In the genomic region with DNA sequence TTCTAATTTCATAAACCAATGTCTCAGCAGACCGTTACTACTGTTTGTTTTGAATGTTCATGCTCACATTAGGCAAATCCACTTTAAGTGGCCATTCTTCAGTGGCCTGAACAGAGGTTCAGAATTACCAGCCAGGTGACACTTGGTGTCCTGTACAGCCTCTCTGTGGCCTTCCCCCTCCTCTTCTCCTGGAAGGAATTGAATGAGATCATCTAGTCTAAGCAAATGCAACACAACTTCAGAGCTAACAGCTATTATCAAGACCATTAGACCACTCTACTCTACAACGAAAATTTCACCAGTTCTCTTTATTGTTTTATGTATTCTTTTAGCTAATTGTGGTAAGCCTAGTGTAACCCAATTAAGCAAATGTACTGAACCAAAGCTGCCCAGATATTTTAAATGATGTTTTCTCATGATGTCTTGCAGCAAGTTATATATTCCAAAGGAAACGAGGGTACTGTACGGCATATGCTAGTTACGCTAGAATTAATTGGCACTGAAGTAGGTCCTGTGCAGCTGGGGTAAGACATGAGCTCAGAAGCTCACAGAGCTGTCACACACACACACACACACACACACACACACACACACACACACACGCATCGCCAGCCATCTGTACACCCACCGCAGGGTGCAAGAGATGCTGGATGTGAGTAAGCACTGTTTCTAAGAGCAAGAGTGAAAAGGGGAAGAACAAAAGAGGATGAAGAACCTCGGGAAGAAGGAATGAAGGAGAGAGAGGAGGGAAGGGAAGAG, we compare ENCODE assay signal across 15 mouse cellular contexts.
DNase-seq lines count a peak whose midpoint lies in the region; ATAC-seq and TF ChIP-seq lines count a peak whose summit lies in the region.
"Had no signal": no experiment of that assay in that cellular context is flagged by ENCODE, and none has a peak within 500 bp of the region (broad histone marks: within the 10 kb centered on the region; RNA-seq: fewer than 3 reads in every experiment).

No protein-coding gene starts in this region.

- no peaks in the 10 kb centered on the region for H3K9me3 ChIP-seq in hindbrain, embryonic 11.5 days (ENCODE audit: control insufficient read depth, low read length)
- H3K9me3 ChIP-seq in hindbrain, embryonic 10.5 days: no peaks in the 10 kb centered on the region
- no peaks in the 10 kb centered on the region for H3K9me3 ChIP-seq in forebrain, embryonic 13.5 days (replicated peaks)
- H3K9me3 ChIP-seq in midbrain, embryonic 14.5 days (ENCODE audit: control insufficient read depth, low read length): no peaks in the 10 kb centered on the region
- peaks cover 23% of the 10 kb centered on the region for H3K9me3 ChIP-seq in liver, embryonic 12.5 days (replicated peaks)
- H3K9me3 ChIP-seq: embryonic facial prominence, embryonic 13.5 days; lung, embryonic 15.5 days had no signal

- H3K36me3 ChIP-seq in hindbrain, embryonic 11.5 days (ENCODE audit: control insufficient read depth, insufficient read depth, low read length): no peaks in the 10 kb centered on the region
- no peaks in the 10 kb centered on the region for H3K36me3 ChIP-seq in hindbrain, embryonic 10.5 days
- H3K36me3 ChIP-seq in forebrain, embryonic 13.5 days (ENCODE audit: poor library complexity, severe bottlenecking): no peaks in the 10 kb centered on the region
- H3K36me3 ChIP-seq in midbrain, embryonic 14.5 days (ENCODE audit: control insufficient read depth, insufficient read depth, low read length): no peaks in the 10 kb centered on the region
- H3K36me3 ChIP-seq in liver, embryonic 12.5 days: no peaks in the 10 kb centered on the region
- H3K36me3 ChIP-seq: embryonic facial prominence, embryonic 13.5 days; lung, embryonic 15.5 days had no signal

- TF ChIP-seq POLR2A in cerebellum, adult 2 months (IDR thresholded peaks at IDR 0.05; ENCODE audit: borderline replicate concordance, insufficient read depth, low read length): no peak

- peak; percentile 56; the same call in 1 of the 2 replicates for ATAC-seq in hindbrain, embryonic 11.5 days (ENCODE audit: low FRiP score)
- peak; percentile 96 for ATAC-seq in forebrain, embryonic 13.5 days
- peak; percentile 78 for ATAC-seq in midbrain, embryonic 14.5 days (ENCODE audit: low FRiP score, low TSS enrichment)
- no peak for ATAC-seq in liver, embryonic 12.5 days

- H3K4me3 ChIP-seq in hindbrain, embryonic 11.5 days (ENCODE audit: low read depth, low read length): no peak overlapping the region
- H3K4me3 ChIP-seq in hindbrain, embryonic 10.5 days: no peak overlapping the region
- no peak overlapping the region for H3K4me3 ChIP-seq in cerebellum, adult 2 months (replicated peaks; ENCODE audit: insufficient read depth, low read depth, low read length)
- no peak overlapping the region for H3K4me3 ChIP-seq in forebrain, embryonic 13.5 days
- no peak overlapping the region for H3K4me3 ChIP-seq in midbrain, embryonic 14.5 days (replicated peaks; ENCODE audit: low read depth, low read length)
- no peak overlapping the region for H3K4me3 ChIP-seq in liver, embryonic 12.5 days
- H3K4me3 ChIP-seq: embryonic facial prominence, embryonic 13.5 days; lung, embryonic 15.5 days had no signal

- no peak overlapping the region for H3K9ac ChIP-seq in hindbrain, embryonic 11.5 days (ENCODE audit: low read depth, low read length)
- no peak overlapping the region for H3K9ac ChIP-seq in forebrain, embryonic 13.5 days
- H3K9ac ChIP-seq in midbrain, embryonic 14.5 days (replicated peaks; ENCODE audit: low read length): no peak overlapping the region
- no peak overlapping the region for H3K9ac ChIP-seq in liver, embryonic 12.5 days
- H3K9ac ChIP-seq: embryonic facial prominence, embryonic 13.5 days; lung, embryonic 15.5 days had no signal

- H3K4me2 ChIP-seq in hindbrain, embryonic 11.5 days (replicated peaks; ENCODE audit: low read depth, low read length): no peak overlapping the region
- no peak overlapping the region for H3K4me2 ChIP-seq in forebrain, embryonic 13.5 days
- no peak overlapping the region for H3K4me2 ChIP-seq in midbrain, embryonic 14.5 days (ENCODE audit: low read length)
- H3K4me2 ChIP-seq in liver, embryonic 12.5 days: no peak overlapping the region
- H3K4me2 ChIP-seq: embryonic facial prominence, embryonic 13.5 days; lung, embryonic 15.5 days had no signal

- no peaks in the 10 kb centered on the region for H3K27me3 ChIP-seq in hindbrain, embryonic 11.5 days (ENCODE audit: control insufficient read depth, insufficient read depth, low read length)
- no peaks in the 10 kb centered on the region for H3K27me3 ChIP-seq in hindbrain, embryonic 10.5 days (ENCODE audit: insufficient read depth, poor library complexity, severe bottlenecking)
- no peaks in the 10 kb centered on the region for H3K27me3 ChIP-seq in cerebellum, adult 2 months (ENCODE audit: control insufficient read depth, insufficient read depth, low read length)
- no peaks in the 10 kb centered on the region for H3K27me3 ChIP-seq in forebrain, embryonic 13.5 days
- no peaks in the 10 kb centered on the region for H3K27me3 ChIP-seq in midbrain, embryonic 14.5 days (ENCODE audit: control insufficient read depth, insufficient read depth, low read length)
- no peaks in the 10 kb centered on the region for H3K27me3 ChIP-seq in liver, embryonic 12.5 days (replicated peaks)
- H3K27me3 ChIP-seq: embryonic facial prominence, embryonic 13.5 days; lung, embryonic 15.5 days had no signal

- no peaks in the 10 kb centered on the region for H3K4me1 ChIP-seq in hindbrain, embryonic 11.5 days (replicated peaks; ENCODE audit: control insufficient read depth, insufficient read depth, low read length)
- 0 out of 2 replicates have a peak, but pooled peaks cover 4% of the 10 kb centered on the region for H3K4me1 ChIP-seq in hindbrain, embryonic 10.5 days (replicated peaks)
- peaks cover 11% of the 10 kb centered on the region; the same call in 1 of the 2 replicates for H3K4me1 ChIP-seq in cerebellum, adult 2 months (ENCODE audit: control insufficient read depth, insufficient read depth, low read length)
- H3K4me1 ChIP-seq in forebrain, embryonic 13.5 days: peaks cover 28% of the 10 kb centered on the region
- H3K4me1 ChIP-seq in midbrain, embryonic 14.5 days (ENCODE audit: control insufficient read depth, insufficient read depth, low read length): peaks cover 5% of the 10 kb centered on the region; the same call in 1 of the 2 replicates
- no peaks in the 10 kb centered on the region for H3K4me1 ChIP-seq in liver, embryonic 12.5 days
- H3K4me1 ChIP-seq: embryonic facial prominence, embryonic 13.5 days had no signal

- no peak overlapping the region for H3K27ac ChIP-seq in hindbrain, embryonic 11.5 days (ENCODE audit: low read depth, low read length)
- H3K27ac ChIP-seq in hindbrain, embryonic 10.5 days: no peak overlapping the region
- no peak overlapping the region for H3K27ac ChIP-seq in cerebellum, adult 2 months (ENCODE audit: insufficient read depth, low read length)
- H3K27ac ChIP-seq in forebrain, embryonic 13.5 days: peak overlapping the region; percentile 83
- peak overlapping the region; percentile 38 for H3K27ac ChIP-seq in midbrain, embryonic 14.5 days (replicated peaks; ENCODE audit: low read depth, low read length)
- H3K27ac ChIP-seq in liver, embryonic 12.5 days: no peak overlapping the region
- H3K27ac ChIP-seq: embryonic facial prominence, embryonic 13.5 days; lung, embryonic 15.5 days had no signal

- no peak for TF ChIP-seq CTCF in cerebellum, adult 2 months (IDR thresholded peaks at IDR 0.05; ENCODE audit: borderline replicate concordance, insufficient read depth, low read depth, low read length)

- DNase-seq in hindbrain, embryonic 11.5 days (ENCODE audit: low spot score): no peak
- DNase-seq in hindbrain, embryonic 10.5 days (ENCODE audit: low spot score): no peak
- DNase-seq in cerebellum, adult 2 months: peak; percentile 50 to 60
- DNase-seq in midbrain, embryonic 14.5 days: peak; percentile 46
- no peak for DNase-seq in adrenal gland, adult 8-10 months
- no peak for DNase-seq in spleen, postnatal 4 days (ENCODE audit: low spot score in 2 of 2)
- DNase-seq: adrenal gland, adult 2 months; heart, adult 11 months; heart, postnatal 14 days; kidney, adult 11 months; kidney, postnatal 4 days had no signal

- WGBS in hindbrain, embryonic 11.5 days: 72% methylated on average over 9 of the region's 9 CpGs
- WGBS in hindbrain, embryonic 10.5 days: 75% methylated on average over 9 of the region's 9 CpGs
- 19% methylated on average over 9 of the region's 9 CpGs for WGBS in cerebellum, adult 2 months
- 36% methylated on average over 9 of the region's 9 CpGs for WGBS in forebrain, embryonic 13.5 days
- 50% methylated on average over 9 of the region's 9 CpGs for WGBS in midbrain, embryonic 14.5 days
- WGBS in liver, embryonic 12.5 days (ENCODE audit: insufficient replicate concordance): 72% methylated on average over 9 of the region's 9 CpGs

Comparison
In these comparisons a context has a peak if more than half of its experiments do, and no peak if none do; other contexts are left out.
1. DNase-seq: peak in cerebellum, adult 2 months (2 of 2) and midbrain, embryonic 14.5 days (single experiment); none in hindbrain, embryonic 11.5 days (single experiment), hindbrain, embryonic 10.5 days (single experiment), adrenal gland, adult 8-10 months (single experiment) and spleen, postnatal 4 days (0 of 2).
2. H3K27ac ChIP-seq: peak in forebrain, embryonic 13.5 days (single experiment) and midbrain, embryonic 14.5 days (single experiment); none in hindbrain, embryonic 11.5 days (single experiment), hindbrain, embryonic 10.5 days (single experiment), cerebellum, adult 2 months (single experiment) and liver, embryonic 12.5 days (single experiment).